Mouse (Mus musculus) heart, postnatal 0 days (tissue): ENCODE results near the gene Pthlh.

Experiments
- CTCF ChIP-seq: IDR thresholded peaks from 2 replicates; pipeline ENCODE4 v1.5.1; 2016; ENCODE audit warnings: antibody characterized with exemption, control low read depth, low read depth
- EP300 ChIP-seq: IDR thresholded peaks from 2 replicates; pipeline ENCODE4 v1.6.1; 2016; ENCODE audit warnings: antibody characterized with exemption, low read depth

DNA sequence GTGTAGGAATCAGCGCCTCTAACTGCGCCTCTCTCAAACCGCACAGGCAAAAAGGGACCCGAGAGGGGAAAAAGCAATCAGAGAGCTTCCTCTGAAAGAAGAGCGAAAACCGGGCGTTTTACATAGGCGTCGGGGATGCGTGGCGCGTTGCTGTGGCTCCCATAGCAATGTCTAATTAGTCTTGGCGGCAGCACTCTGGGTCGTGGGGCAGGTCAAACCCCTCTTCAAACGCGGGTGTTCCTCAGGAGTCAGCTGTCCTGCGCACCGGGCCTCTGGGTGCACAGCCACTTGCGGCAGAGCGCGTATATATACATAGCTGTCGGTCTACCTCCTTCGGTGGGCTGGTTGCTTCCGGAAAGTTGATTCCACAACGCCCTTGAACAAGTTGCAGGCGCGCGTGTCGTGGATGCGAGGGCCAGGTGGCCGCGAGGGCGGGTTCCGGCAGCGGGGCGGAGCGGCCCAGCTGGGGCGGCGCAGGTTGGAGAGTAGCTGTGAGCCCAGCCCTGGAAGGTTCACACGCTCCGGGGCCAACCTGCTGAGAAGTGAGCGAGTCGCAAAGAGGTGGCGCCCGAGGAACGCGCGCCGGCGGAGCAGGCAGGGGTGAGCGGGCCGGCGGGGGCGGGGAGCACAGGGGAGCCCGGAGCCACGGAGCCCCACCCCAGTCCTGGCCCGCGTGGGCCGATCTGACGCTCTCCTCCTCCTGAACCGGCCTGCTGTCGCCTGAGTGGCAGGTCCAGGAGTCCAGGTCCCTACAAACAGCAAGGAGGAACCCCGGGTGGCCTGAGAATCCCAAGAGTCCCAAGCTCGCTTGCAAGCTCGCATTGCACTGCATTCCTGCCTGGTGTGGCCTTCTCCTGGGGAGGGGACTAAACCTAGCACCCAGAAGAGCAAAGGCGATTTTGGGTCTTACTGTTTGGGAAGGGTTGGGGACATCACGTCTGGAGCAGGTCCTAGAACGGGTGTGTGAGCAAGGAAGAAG, at the start of gene Pthlh:
- TF ChIP-seq CTCF, result peak; percentile 39; the same call in 1 of the 2 replicates
- TF ChIP-seq EP300, result no peak
